Comparison of ENCODE assay signal across 14 mouse cellular contexts in genomic region chrX:104951587-104951986, GRCm38 (mm10).
"Had no signal": no experiment of that assay in that cellular context is flagged by ENCODE, and none has a peak within 500 bp of the region (broad histone marks: within the 10 kb centered on the region; RNA-seq: fewer than 3 reads in every experiment).

No protein-coding gene starts in this region.

- H3K36me3 ChIP-seq: limb, embryonic 10.5 days; liver, embryonic 15.5 days; neural tube, embryonic 13.5 days; stomach, embryonic 15.5 days had no signal

- H3K27me3 ChIP-seq: liver, embryonic 15.5 days; stomach, embryonic 15.5 days had no signal

- H3K9ac ChIP-seq: liver, embryonic 15.5 days; neural tube, embryonic 13.5 days; stomach, embryonic 15.5 days had no signal

- H3K9me3 ChIP-seq: limb, embryonic 10.5 days; liver, embryonic 15.5 days; neural tube, embryonic 13.5 days; stomach, embryonic 15.5 days had no signal

- H3K4me2 ChIP-seq: liver, embryonic 11.5 days; liver, embryonic 15.5 days; neural tube, embryonic 13.5 days; stomach, embryonic 15.5 days had no signal

- ATAC-seq: lung, postnatal 0 days had no signal

- H3K4me1 ChIP-seq: limb, embryonic 10.5 days; liver, embryonic 15.5 days; neural tube, embryonic 13.5 days; stomach, embryonic 15.5 days had no signal

- H3K27ac ChIP-seq: left cerebral cortex, adult 2 months; limb, embryonic 10.5 days; liver, embryonic 15.5 days; neural tube, embryonic 13.5 days; stomach, embryonic 15.5 days had no signal

- DNase-seq: kidney, postnatal 25 days; lung, adult 2 months; lung, postnatal 36 days; retina, postnatal 1 day; right cerebral cortex, postnatal 4 days; thymus, adult 2 months; thymus, postnatal 25 days had no signal

- H3K4me3 ChIP-seq: left cerebral cortex, adult 2 months; limb, embryonic 10.5 days; liver, embryonic 15.5 days; neural tube, embryonic 13.5 days; stomach, embryonic 15.5 days had no signal
